Mouse (Mus musculus) olfactory bulb, adult 2 months (tissue): ENCODE data around the gene Trappc4. TPM values are rescaled to one million over a fixed set of nuclear protein-coding genes. Genes with fewer than 3 reads are reported as not detected.
"Not testable (repeated sequence)": the region's sequence is repeated elsewhere in the genome, so short reads cannot be mapped to it uniquely, and the experiment has no call there.

Experiments
- H3K27ac ChIP-seq: fragments of 200-500 bp; 2 replicates; pipeline ENCODE4 v1.5.1; 2012; ENCODE audit warnings: low read depth, low read length; ENCODE audit not compliant: insufficient read depth
- H3K4me1 ChIP-seq: fragments of 200-500 bp; 2 replicates; pipeline ENCODE4 v1.6.1; 2012; ENCODE audit warnings: low read length; ENCODE audit not compliant: control insufficient read depth, insufficient read depth
- H3K4me3 ChIP-seq: fragments of 200-500 bp; 2 replicates; pipeline ENCODE4 v1.5.1; 2012; ENCODE audit warnings: mild to moderate bottlenecking, low read depth, low read length, moderate library complexity; ENCODE audit not compliant: insufficient read depth
- CTCF ChIP-seq: fragments of 200-500 bp; IDR thresholded peaks from 2 replicates; pipeline ENCODE4 v1.5.1; 2012; ENCODE audit warnings: low read depth, mild to moderate bottlenecking, low read length, moderate library complexity; ENCODE audit not compliant: insufficient read depth
- POLR2A ChIP-seq: fragments of 200-500 bp; IDR thresholded peaks from 2 replicates; pipeline ENCODE4 v1.6.1; 2012; ENCODE audit warnings: mild to moderate bottlenecking, low read depth, low read length, moderate library complexity; ENCODE audit not compliant: insufficient read depth
- WGBS: fragments of 180-500 bp; shearing (Covaris S2); methylation state at CpG from one replicate; pipeline ENCODE4 v1.1.7; 2018; 5-methylcytosine and 5-hydroxymethylcytosine counted together
- polyA plus RNA-seq: library from polyadenylated mRNA; stranded (reverse); fragments of >200 nt; gene quantifications from 2 replicates; pipeline ENCODE4 v1.2.4, GENCODE M21; 2012; ENCODE audit warnings: low replicate concordance; ENCODE audit not compliant: missing spikeins, insufficient read depth, insufficient read length

The Trappc4 gene
- polyA plus RNA-seq, 1 experiment: not detected

DNA sequence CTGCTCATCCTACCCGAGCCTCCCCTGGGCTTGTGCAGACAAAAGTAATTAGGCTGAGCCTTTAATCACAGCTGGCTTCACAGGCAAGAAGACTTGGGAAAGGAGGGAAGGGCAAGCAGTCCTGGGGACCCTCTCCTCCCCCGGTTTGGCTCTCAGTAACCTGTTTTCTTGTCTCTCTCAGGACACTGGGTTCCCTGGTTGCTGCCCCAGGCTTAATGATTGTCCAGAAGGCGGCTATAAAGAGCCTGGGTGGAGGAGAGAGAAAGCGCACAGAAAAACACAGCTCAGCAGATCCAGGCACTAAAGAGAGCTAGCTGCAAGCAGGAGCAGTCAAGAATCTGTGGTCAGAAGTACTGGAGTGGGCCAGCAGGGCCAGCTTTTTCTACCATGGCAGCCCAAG lies 9.3 kb downstream of the Trappc4 start:
- WGBS: 15% methylated on average over 4 of the region's 4 CpGs
- TF ChIP-seq CTCF (no peak), POLR2A (no peak)
- Histone ChIP-seq H3K4me3 (peak overlapping the region; percentile 13), H3K27ac (peak overlapping the region; percentile 7; the same call in 1 of the 2 replicates), H3K4me1 (peaks cover 22% of the 10 kb centered on the region)

DNA sequence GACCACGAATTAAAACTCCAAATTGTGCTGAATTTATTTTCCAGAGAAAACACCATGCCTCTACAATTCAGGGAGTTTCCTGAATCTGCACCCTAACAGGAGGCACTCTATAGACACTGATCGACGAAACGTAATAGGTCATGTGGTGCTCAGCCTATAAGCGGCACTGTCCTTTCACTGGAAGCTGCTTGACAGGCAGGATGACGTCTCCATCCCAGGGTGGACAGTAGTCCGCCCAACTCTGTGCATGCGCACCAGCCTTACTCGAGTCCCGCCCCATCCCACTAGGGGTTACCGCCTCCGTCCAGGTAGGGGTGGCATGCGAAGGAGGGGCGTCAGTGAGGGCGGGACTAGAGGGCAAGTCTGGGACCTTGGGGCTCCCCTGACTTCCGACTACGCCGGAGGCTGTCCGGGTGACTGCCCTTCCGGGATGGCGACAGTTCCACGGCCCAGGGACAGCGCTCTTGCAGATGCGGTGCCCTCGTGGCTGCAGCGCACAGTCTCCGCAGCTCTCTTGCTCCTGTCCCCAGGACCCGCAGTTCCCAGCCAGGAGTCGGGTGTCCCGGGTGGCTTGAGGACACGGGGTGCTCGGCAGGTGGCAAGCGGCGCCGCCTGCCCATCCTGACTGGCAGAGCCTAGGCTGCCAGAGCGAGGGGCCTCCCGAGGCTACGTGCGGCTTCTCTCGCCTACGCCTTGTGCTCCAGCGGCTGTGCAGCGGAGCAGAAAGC lies 10.6 kb downstream of the Trappc4 start, which contains the start of gene Slc37a4:
Slc37a4 (plus strand) TSS at position 169 of the 728 bp plus-strand sequence.
- TF ChIP-seq POLR2A (peak; percentile 60), CTCF (no peak)
- under 1% methylated on average over 43 of the region's 43 CpGs for WGBS
- H3K27ac ChIP-seq: peak within 1 kb of the TSS; percentile 76

GRCm38 (mm10) chr9:44391466-44391865 lies 15.9 kb downstream of the Trappc4 start:
- Histone ChIP-seq H3K4me3 (no peak overlapping the region), H3K4me1 (no peaks in the 10 kb centered on the region), H3K27ac (no peak overlapping the region)
- WGBS: 25% methylated on average over 4 of the region's 4 CpGs
- TF ChIP-seq CTCF (peak; percentile 38; the same call in 1 of the 2 replicates), POLR2A (no peak)

More for the DNA sequence above, 10.6 kb downstream of the Trappc4 start, which contains the start of gene Slc37a4:
- peak within 1 kb of the TSS; percentile 68 for H3K4me3 ChIP-seq
- H3K4me1 ChIP-seq: peaks cover 22% of the 10 kb centered on the region

DNA sequence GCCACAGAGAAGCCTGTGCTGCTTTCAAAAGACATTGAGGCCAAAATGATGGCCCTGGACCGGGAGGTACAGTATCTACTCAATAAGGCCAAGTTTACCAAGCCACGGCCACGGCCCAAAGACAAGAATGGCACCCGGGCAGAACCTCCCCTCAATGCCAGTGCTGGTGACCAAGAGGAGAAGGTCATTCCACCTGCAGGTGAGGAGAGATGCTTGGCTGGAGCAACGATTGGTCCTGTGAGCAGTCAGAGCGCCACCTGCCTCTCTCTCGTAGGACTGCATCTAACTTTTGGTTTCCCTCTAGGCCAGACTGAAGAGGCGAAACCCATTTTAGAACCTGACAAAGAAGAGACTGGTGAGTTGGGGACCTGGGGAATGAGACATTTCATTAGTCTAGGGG lies 18.1 kb downstream of the Trappc4 start:
- H3K4me1 ChIP-seq: no peaks in the 10 kb centered on the region
- H3K27ac ChIP-seq: no peak overlapping the region
- H3K4me3 ChIP-seq: no peak overlapping the region
- 50% methylated on average over 8 of the region's 8 CpGs for WGBS
- TF ChIP-seq POLR2A (no peak), CTCF (peak; percentile 59; the same call in 1 of the 2 replicates)

DNA sequence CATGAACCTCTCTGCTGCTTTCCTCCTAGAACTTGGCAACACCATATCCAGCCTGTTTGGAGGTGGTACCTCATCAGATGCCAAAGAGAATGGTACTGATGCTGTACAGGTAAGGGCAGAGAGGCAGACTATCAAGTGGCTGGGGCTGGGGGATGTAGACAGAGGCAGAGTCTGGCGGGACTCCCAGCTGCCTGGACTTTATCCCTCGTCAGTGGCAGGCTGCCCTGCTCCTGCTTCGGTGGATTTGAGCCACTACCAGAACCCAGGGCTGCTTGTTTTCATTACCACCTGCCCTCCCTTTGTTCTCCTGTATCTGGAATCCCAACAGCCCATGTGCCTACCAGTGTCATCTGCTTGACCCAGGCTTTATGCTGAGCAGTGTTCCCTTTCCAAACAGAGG lies 20.2 kb downstream of the Trappc4 start:
- Histone ChIP-seq H3K27ac (no peak overlapping the region), H3K4me1 (no peaks in the 10 kb centered on the region), H3K4me3 (no peak overlapping the region)
- WGBS: 51% methylated on average over 3 of the region's 3 CpGs
- no peak for TF ChIP-seq POLR2A
- no peak for TF ChIP-seq CTCF

DNA sequence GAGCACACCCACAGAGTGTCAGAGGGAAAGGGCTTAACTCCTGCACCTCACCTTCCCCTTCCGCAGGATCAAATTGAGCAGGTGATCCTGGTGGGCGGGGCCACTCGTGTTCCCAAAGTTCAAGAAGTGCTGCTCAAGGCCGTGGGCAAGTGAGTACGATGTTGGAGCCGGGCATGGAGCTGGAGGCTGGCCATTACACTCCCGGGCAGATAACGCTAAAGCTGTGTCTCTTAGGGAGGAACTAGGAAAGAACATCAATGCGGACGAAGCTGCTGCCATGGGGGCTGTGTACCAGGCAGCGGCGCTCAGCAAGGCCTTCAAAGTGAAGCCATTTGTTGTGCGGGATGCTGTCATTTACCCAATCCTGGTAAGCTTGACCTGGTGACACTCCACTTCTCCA lies 22.8 kb downstream of the Trappc4 start:
- no peak overlapping the region for H3K27ac ChIP-seq
- TF ChIP-seq CTCF: no peak
- no peak for TF ChIP-seq POLR2A
- 92% methylated on average over 13 of the region's 13 CpGs for WGBS

DNA sequence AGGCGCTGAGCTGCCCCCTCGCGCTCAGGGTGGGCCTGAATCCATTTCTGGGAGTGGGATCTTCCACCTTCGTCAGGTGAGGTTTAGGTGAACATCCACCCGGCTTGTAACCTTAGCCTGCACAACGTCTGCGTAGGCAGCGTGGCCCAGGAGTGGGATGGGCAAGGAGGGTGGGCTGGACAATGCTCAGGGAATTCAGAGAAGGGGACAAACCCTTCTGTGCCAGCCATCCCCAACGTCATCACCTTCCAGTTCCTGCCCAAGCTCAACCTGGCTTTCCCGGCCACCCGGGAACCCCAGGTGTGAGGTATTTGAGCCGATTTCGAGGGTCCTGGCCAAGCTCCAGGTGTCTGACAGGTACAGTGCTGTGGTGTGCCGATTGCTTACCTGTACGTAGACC lies 27.5 kb downstream of the Trappc4 start:
- TF ChIP-seq CTCF (no peak), POLR2A (no peak)
- Histone ChIP-seq H3K4me1 (peaks cover 15% of the 10 kb centered on the region), H3K27ac (no peak overlapping the region), H3K4me3 (peak overlapping the region; percentile 86)
- 5% methylated on average over 15 of the region's 15 CpGs for WGBS

More for the DNA sequence above, 22.8 kb downstream of the Trappc4 start:
- H3K4me1 ChIP-seq: peaks cover 15% of the 10 kb centered on the region
- H3K4me3 ChIP-seq: no peak overlapping the region

DNA sequence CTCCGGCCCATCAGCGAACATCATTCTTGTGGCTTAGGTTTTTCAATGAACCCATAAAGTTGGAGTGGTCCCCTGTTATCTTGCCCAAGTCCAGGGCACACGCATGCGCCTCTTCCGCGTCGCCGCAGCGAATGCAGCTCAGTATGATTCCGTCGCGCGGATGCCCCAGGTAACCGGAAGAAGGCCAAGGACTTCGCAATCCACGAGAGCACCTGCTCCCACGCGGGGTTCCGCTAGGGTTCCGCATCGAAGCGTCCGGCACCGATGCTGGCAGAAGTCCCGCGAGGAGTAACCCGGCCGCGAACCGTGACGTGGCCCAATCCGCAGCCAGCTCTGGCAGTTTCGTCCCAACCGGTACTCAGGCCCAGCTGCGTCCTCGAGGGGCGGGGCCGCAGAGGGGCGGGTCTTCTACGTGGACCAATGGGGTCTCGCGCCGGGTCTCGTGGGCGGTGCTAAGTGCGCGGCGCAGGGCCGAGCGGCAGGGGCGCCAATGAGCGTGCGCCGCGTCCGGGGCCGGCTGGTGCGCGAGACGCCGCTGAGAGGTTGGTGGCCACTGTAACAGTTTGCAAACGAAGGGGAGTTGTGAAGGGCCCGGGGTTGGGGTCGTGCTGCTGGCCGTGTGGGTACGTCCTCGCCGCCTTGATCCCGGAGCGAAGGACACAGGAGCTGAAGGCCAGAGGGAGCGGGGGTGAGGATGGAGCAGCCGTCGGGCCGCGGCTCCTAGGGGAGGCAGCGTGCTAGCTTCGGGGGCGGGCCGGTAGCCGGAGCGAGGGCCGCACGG lies 28.2 kb downstream of the Trappc4 start, which contains the start of gene Hyou1:
Hyou1 (plus strand) TSS at position 437 of the 781 bp plus-strand sequence.
- WGBS: under 1% methylated on average over 83 of the region's 83 CpGs
- peaks cover 15% of the 10 kb centered on the region for H3K4me1 ChIP-seq
- TF ChIP-seq POLR2A (peak; percentile 75), CTCF (0 out of 2 replicates have a peak, but pooled peaks have one; percentile 5)

GRCm38 (mm10) chr9:44378153-44378730 lies 29.2 kb downstream of the Trappc4 start:
- no peak for TF ChIP-seq POLR2A
- no peak for TF ChIP-seq CTCF
- Histone ChIP-seq H3K27ac (no peak overlapping the region), H3K4me3 (no peak overlapping the region), H3K4me1 (peaks cover 15% of the 10 kb centered on the region)
- WGBS: 87% methylated on average over 5 of the region's 5 CpGs

More for the DNA sequence above, 28.2 kb downstream of the Trappc4 start, which contains the start of gene Hyou1:
- Histone ChIP-seq H3K27ac (peak within 1 kb of the TSS; percentile 44), H3K4me3 (peak within 1 kb of the TSS; percentile 86)

GRCm38 (mm10) chr9:44377335-44377734 lies 30.1 kb downstream of the Trappc4 start:
- H3K4me1 ChIP-seq: peaks cover 15% of the 10 kb centered on the region
- not testable (repeated sequence) for H3K27ac ChIP-seq, H3K4me3 ChIP-seq
- WGBS: 77% methylated on average over 2 of the region's 2 CpGs
